Mouse (Mus musculus) hindbrain, postnatal 0 days (tissue): ENCODE data around the gene Fam78b. TPM values are rescaled to one million over a fixed set of nuclear protein-coding genes. Genes with fewer than 3 reads are reported as not detected.

ENCODE experiments used
- ATAC-seq: fragments of 200-750 bp; cut with Nextera tagmentation; 2 replicates; pipeline ENCODE4 v1.8.0; 2017; ENCODE audit warnings: mild to moderate bottlenecking, moderate TSS enrichment, moderate library complexity
- DNase-seq: peaks from one replicate; pipeline ENCODE4 v3.0.0-alpha.2; 2015; ENCODE audit warnings: low spot score
- H3K27ac ChIP-seq: fragments of 300-500 bp; sonication (generic); 2 replicates; pipeline ENCODE4 v1.5.1; 2014; ENCODE audit warnings: mild to moderate bottlenecking
- H3K27me3 ChIP-seq: fragments of 300-500 bp; sonication (generic); 2 replicates; pipeline ENCODE4 v1.6.1; 2014; ENCODE audit warnings: low read length, mixed read lengths; ENCODE audit not compliant: insufficient read depth
- H3K36me3 ChIP-seq: fragments of 300-500 bp; sonication (generic); 2 replicates; pipeline ENCODE4 v1.6.1; 2014; ENCODE audit warnings: low read length, mixed read lengths; ENCODE audit not compliant: insufficient read depth
- H3K4me1 ChIP-seq: fragments of 300-500 bp; sonication (generic); 2 replicates; pipeline ENCODE4 v1.6.1; 2014; ENCODE audit warnings: antibody characterized with exemption, low read length, mixed read lengths; ENCODE audit not compliant: insufficient read depth
- H3K4me2 ChIP-seq: fragments of 300-500 bp; sonication (generic); 2 replicates; pipeline ENCODE4 v1.6.1; 2014; ENCODE audit warnings: low read depth, mild to moderate bottlenecking, low read length, moderate library complexity, mixed read lengths
- H3K4me3 ChIP-seq: fragments of 300-500 bp; sonication (generic); 2 replicates; pipeline ENCODE4 v1.5.1; 2014; ENCODE audit warnings: low read length
- H3K9ac ChIP-seq: fragments of 300-500 bp; sonication (generic); replicated peaks from 2 replicates; pipeline ENCODE4 v1.6.1; 2014; ENCODE audit warnings: mild to moderate bottlenecking, low read length, moderate library complexity, mixed read lengths
- H3K9me3 ChIP-seq: fragments of 300-500 bp; sonication (generic); 2 replicates; pipeline ENCODE4 v1.6.1; 2016; ENCODE audit warnings: low read length, mixed read lengths
- CTCF ChIP-seq: IDR thresholded peaks from 2 replicates; pipeline ENCODE4 v1.5.1; 2016; ENCODE audit warnings: antibody characterized with exemption, control low read depth, low read depth
- WGBS: fragments of 180-500 bp; shearing (Covaris S2); extraction: QIAGEN DNeasy Blood & Tissue Kit; methylation state at CpG from one replicate; pipeline ENCODE4 v1.1.7; 2014; 5-methylcytosine and 5-hydroxymethylcytosine counted together
- polyA plus RNA-seq: library from polyadenylated mRNA; unstranded; fragments of >200 nt; fragmentation: Nextera tagmentation; extraction: Ambion mirVana; gene quantifications from 2 replicates; pipeline ENCODE4 v1.2.1, GENCODE M21; 2015
- total RNA-seq: library from RNA; depleted of rRNA; stranded (reverse); fragments of >200 nt; gene quantifications from 2 replicates; pipeline ENCODE4 v1.2.3, GENCODE M21; 2014

Fam78b gene
- total and polyA plus RNA-seq, 2 experiments from 2014 or later: 5.7 to 17.1 TPM

GRCm38 (mm10) chr1:166996811-166997210, 4.4 kb upstream of the Fam78b start:
- no peak for ATAC-seq

GRCm38 (mm10) chr1:167000529-167001173, 566 bp upstream of the Fam78b start:
- peak overlapping the region; percentile 80 for H3K4me2 ChIP-seq
- H3K9me3 ChIP-seq: no peaks in the 10 kb centered on the region
- peak overlapping the region; percentile 90 for H3K27ac ChIP-seq
- H3K4me1 ChIP-seq: 0 out of 2 replicates have a peak, but pooled peaks cover 3% of the 10 kb centered on the region
- under 1% methylated on average over 47 of the region's 76 CpGs for WGBS
- peak; percentile 79 for DNase-seq
- H3K4me3 ChIP-seq: peak overlapping the region; percentile 87
- TF ChIP-seq CTCF: no peak
- H3K36me3 ChIP-seq: no peaks in the 10 kb centered on the region
- peak; percentile 77 for ATAC-seq
- H3K27me3 ChIP-seq: no peaks in the 10 kb centered on the region
- peak overlapping the region; percentile 86 for H3K9ac ChIP-seq

More at GRCm38 (mm10) chr1:166996811-166997210, 4.4 kb upstream of the Fam78b start:
- Histone ChIP-seq H3K4me1 (no peaks in the 10 kb centered on the region), H3K27me3 (no peaks in the 10 kb centered on the region), H3K27ac (no peak overlapping the region), H3K9me3 (no peaks in the 10 kb centered on the region), H3K9ac (no peak overlapping the region), H3K4me3 (no peak overlapping the region), H3K4me2 (no peak overlapping the region), H3K36me3 (no peaks in the 10 kb centered on the region)
- DNase-seq: no peak
- 78% methylated on average over 7 of the region's 7 CpGs for WGBS
- TF ChIP-seq CTCF: no peak

DNA sequence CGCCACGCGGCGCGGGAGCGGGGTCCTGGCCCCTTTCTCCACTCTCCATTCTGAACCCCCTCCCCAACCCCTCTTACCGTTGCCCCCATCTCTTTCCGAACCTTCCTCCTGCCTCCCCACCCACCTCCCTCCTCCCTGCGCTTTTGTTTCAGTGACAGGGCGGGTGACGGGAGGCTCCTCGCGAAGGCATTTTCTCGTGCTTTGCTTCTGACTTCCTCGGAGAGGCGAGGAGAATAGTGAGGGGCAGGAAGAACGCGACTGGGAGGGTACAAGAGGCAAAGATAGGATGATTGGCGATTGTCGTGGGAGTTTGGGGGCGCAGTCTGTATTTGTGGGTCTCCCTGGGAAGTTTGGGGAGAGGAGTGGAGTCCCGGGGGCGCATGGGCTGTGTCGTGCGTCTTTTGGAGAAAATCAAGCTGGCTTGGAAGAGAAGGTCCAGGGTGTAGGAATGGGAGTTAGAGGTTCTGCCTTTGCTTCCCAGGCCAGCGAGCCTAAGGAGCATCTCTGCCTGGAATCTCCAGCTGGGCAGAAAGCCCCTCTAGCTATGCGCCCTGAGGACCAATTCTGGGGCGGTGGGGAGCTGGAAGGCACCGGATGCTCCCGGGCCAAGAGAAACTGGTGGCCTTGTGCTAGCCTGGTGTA, 748 bp downstream of the Fam78b start:
- ATAC-seq: peak; percentile 6; the same call in 1 of the 2 replicates
- no peak for DNase-seq

DNA sequence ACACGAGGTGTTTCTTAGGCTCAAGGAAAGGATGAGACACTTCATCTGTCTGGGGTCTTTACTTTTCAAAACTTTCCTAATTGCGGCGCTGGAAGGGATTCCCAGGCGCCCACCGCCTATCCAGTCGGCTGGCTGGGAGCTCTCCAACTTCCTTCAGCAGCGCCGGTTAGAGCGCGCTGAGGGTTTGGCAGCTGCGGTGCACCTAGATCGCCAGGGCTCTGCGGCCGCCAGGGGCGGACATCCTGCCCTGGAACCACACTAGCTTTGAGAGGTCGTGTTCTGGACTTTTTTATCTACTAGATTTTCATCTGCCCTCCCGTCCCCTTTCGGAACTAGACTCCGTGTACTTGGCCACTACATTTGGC, 1.3 kb downstream of the Fam78b start:
- H3K27me3 ChIP-seq: no peaks in the 10 kb centered on the region
- TF ChIP-seq CTCF: peak; percentile 67
- peak overlapping the region; percentile 80 for H3K4me2 ChIP-seq
- 0 out of 2 replicates have a peak, but pooled peaks have one; percentile 25 for ATAC-seq
- DNase-seq: peak; percentile 78
- H3K9me3 ChIP-seq: no peaks in the 10 kb centered on the region
- WGBS: 2% methylated on average over 19 of the region's 19 CpGs
- H3K9ac ChIP-seq: peak overlapping the region; percentile 86
- no peaks in the 10 kb centered on the region for H3K36me3 ChIP-seq
- 0 out of 2 replicates have a peak, but pooled peaks cover 3% of the 10 kb centered on the region for H3K4me1 ChIP-seq
- H3K27ac ChIP-seq: peak overlapping the region; percentile 90; the same call in 1 of the 2 replicates
- peak overlapping the region; percentile 87 for H3K4me3 ChIP-seq

More for the DNA sequence above, 748 bp downstream of the Fam78b start:
- H3K36me3 ChIP-seq: no peaks in the 10 kb centered on the region
- H3K9me3 ChIP-seq: no peaks in the 10 kb centered on the region
- WGBS: under 1% methylated on average over 30 of the region's 30 CpGs
- H3K27ac ChIP-seq: peak overlapping the region; percentile 90
- peak overlapping the region; percentile 87 for H3K4me3 ChIP-seq
- no peaks in the 10 kb centered on the region for H3K27me3 ChIP-seq
- TF ChIP-seq CTCF: no peak
- 0 out of 2 replicates have a peak, but pooled peaks cover 3% of the 10 kb centered on the region for H3K4me1 ChIP-seq
- H3K4me2 ChIP-seq: peak overlapping the region; percentile 80
- peak overlapping the region; percentile 86 for H3K9ac ChIP-seq

DNA sequence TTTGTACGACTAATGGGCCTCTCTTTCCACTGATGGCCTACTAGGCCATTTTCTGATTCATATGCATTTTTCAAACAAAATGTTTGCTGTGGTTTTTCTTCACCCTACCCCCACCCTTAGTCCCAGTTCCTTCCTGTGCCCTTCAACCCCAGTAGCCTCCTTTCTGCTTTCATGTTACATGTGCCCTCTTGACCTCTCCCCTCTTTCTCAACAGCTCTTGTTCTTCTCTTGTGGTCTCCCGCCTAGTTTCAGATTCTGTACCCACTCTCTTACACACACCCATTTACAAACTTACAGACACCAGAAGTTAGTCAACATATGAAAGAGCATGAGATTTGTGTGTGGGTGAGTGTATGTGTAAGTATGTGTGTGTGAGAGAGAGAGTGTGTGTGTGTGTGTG, 3.4 kb downstream of the Fam78b start:
- no peaks in the 10 kb centered on the region for H3K9me3 ChIP-seq
- 55% methylated on average over 2 of the region's 2 CpGs for WGBS
- H3K27ac ChIP-seq: no peak overlapping the region
- H3K36me3 ChIP-seq: no peaks in the 10 kb centered on the region
- ATAC-seq: no peak
- 0 out of 2 replicates have a peak, but pooled peaks cover 3% of the 10 kb centered on the region for H3K4me1 ChIP-seq
- no peak for TF ChIP-seq CTCF
- no peaks in the 10 kb centered on the region for H3K27me3 ChIP-seq
- no peak overlapping the region for H3K4me2 ChIP-seq
- no peak overlapping the region for H3K4me3 ChIP-seq
- H3K9ac ChIP-seq: no peak overlapping the region
- no peak for DNase-seq

DNA sequence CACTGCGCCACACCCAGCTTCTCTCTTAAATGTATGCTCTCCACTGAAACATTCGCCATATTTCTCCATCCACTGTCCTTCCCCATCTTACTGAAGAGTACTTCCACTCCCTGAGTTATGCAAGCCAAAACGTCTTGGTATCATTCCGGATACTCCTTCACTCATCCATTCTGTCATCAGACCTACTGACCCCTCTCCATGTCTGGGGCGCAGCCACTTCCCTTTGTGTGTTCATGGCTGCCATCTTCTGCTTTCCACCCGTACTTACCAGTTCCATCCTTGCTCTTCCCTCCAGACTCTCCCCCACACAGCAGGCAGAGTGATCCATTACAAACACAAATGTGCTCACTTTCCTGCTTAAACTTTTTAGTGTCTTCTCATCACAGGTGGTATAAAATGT, 6.1 kb downstream of the Fam78b start:
- Histone ChIP-seq H3K9ac (no peak overlapping the region), H3K4me3 (no peak overlapping the region), H3K9me3 (no peaks in the 10 kb centered on the region), H3K4me1 (0 out of 2 replicates have a peak, but pooled peaks cover 3% of the 10 kb centered on the region), H3K27me3 (no peaks in the 10 kb centered on the region), H3K4me2 (no peak overlapping the region), H3K36me3 (no peaks in the 10 kb centered on the region), H3K27ac (no peak overlapping the region)
- no peak for DNase-seq
- 91% methylated on average over 6 of the region's 6 CpGs for WGBS
- TF ChIP-seq CTCF: no peak
- ATAC-seq: no peak
